Mouse (Mus musculus): ENCODE measurements around the gene 2700097O09Rik.
A peak's percentile ranks its signal among the peaks of the same experiment; 100 is the strongest.
"Not testable (repeated sequence)": the region's sequence is repeated elsewhere in the genome, so short reads cannot be mapped to it uniquely, and the experiment has no call there.

The 2700097O09Rik gene

DNA sequence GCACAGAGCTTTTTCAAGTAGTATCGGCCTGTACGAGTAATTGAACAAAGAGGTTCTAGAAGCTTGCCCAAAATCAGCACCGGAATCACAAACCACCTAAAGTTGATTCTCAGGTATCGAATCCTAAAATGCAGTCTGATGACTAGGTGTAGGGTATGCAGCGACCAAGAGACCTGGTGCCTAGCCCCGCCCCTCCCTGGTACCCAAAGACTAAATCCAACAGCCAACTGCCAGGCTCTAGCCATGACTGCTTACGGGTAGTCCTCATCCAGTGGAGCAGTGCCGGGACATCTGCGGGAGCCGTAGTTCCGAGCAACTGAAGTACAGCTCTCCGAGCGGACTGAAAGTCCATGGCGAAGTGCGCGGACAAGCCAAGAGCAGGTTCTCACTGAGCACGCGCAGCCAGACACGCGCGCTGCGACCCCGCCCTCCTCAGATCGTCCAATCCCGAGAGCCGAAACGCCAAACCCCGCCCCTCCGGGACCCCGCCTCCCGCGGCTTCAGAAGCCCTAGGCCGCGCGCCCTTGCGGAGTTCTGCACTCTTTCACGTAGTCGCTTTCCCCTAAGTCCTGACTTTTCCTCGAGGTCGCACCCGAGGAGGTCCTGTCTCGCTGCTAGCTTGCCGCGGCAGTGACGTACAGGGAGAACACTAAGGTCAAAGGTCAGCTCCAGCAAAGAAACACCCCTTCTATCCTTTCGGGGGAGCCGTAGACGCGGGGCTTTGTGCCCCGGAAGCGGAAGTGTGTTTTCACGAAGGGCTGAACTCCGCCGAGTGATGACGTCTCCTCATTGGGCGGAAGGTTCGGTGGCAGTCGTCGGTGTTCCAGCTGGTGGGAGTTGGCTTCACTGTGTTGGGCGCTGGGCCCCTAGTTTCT, at the start of gene 2700097O09Rik, which contains the start of gene Srp54a:
2700097O09Rik (minus strand) TSS at position 385 of the 875 bp plus-strand sequence.
Srp54a (plus strand) TSS at position 537 of the 875 bp plus-strand sequence.
- DNase-seq: peak; percentile 97

GRCm38 (mm10) chr12:55124731-55125130, 44.8 kb upstream of the 2700097O09Rik start:
- DNase-seq: not testable (repeated sequence)

- not testable (repeated sequence) for DNase-seq
Measured at GRCm38 (mm10) chr12:55124242-55124641, 44.3 kb upstream of the 2700097O09Rik start, which contains the start of gene Fam177a. Gene Fam177a, plus strand, starts transcription at chr12:55124469.

DNA sequence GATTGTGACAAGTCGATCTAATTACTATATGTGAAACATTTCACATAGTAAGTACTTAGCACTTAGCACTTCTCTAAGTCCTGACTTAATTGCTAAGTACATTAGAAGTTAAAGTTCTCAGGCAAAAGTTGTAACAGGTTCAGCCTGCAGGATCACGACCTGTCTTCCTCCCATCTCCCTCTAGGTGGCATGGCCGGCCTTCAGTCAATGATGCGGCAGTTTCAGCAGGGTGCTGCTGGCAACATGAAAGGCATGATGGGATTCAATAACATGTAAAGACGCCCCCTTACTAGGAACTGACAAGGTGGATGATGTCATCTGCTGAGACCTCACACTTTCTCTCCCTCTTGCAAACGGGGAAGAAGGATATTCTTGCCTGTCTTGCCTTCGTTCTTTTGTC, 32.7 kb upstream of the 2700097O09Rik start:
- not testable (repeated sequence) for DNase-seq

GRCm38 (mm10) chr12:55092127-55092526, 12.2 kb upstream of the 2700097O09Rik start:
- not testable (repeated sequence) for DNase-seq

DNA sequence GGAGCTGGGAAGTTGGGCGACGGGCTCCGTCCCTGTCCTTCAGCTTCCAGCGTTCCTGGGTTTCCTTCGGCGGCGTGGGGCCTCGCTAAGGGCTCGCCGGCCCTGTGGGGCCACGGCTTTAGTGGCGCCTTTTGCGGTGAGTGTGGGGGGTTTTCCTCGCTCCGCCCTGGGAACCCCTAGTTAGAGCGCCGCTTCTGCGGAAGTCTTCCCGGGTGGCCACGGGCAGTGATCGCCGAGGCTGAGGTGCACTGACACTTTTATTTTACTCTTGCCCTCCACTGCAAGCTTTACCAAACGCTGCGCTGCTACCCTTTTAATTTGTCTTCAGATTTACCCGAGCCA, 662 bp upstream of the 2700097O09Rik start:
- DNase-seq: not testable (repeated sequence)

- not testable (repeated sequence) for DNase-seq
Measured at GRCm38 (mm10) chr12:55078706-55079105, 1.2 kb downstream of the 2700097O09Rik start.

- DNase-seq: no peak
Measured at GRCm38 (mm10) chr12:55075296-55075695, 4.6 kb downstream of the 2700097O09Rik start.

DNA sequence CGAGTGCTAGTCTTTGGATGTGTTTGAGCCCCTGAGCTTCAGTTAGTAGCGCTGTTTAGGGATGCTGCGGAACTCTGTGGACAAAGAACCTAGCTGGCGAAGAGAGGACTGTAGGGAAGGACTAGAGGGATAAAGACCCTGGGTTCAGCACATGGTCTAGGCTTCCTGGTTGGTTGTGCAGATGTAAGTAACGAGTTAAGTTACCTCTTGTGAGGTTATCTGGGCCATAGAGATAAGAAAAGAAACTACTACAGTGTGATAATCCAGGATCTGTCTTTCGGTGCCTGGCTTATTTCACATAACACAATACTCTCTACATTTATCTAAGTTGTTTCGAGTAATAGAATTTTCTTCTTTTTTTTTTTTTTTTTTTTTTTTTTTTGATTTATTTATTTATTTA, 6.2 kb downstream of the 2700097O09Rik start:
- no peak for DNase-seq

- no peak for DNase-seq
Measured at GRCm38 (mm10) chr12:55072495-55072894, 7.4 kb downstream of the 2700097O09Rik start.

DNA sequence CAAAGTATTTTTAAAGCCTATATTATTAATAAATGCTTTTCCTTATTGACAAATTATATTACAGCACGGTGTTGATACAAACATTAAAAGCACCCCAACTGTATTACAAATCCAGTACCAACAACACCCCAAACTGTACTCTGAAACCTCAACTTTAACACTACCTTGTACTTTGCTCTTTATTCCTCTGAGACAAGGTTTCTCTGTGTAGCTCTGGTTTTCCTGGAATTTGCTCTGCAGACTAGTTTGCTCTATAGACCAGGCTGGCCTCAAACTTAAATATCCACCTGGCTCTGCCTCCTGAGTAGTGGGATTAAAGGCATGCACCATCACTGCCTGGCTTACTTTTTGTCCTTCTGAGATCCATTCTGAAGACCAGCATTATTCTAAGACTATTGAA, 17.8 kb downstream of the 2700097O09Rik start:
- DNase-seq: peak; percentile 14

- no peak for DNase-seq
Measured at GRCm38 (mm10) chr12:55061006-55061405, 18.9 kb downstream of the 2700097O09Rik start.

GRCm38 (mm10) chr12:55060212-55060898, 19.6 kb downstream of the 2700097O09Rik start:
- DNase-seq: no peak

DNA sequence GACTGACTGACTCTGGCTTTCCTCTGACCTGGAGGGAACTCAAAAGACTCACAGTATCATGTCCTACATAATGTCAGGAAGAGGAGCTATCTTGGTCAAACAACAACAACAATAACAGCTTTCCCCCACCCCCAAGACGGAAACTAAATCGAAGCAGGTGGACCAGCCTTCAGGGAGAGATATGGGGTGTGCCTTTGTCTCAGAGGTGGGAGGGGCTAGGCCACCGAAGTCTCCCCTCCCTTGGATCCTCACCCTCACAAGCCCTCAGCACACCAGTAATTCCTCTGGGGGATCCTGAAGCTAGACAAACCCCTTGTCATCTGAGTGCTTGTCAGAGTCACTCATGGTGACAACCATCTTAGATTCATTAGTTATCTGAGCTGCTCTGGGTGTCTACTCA, 20.1 kb downstream of the 2700097O09Rik start:
- no peak for DNase-seq

DNA sequence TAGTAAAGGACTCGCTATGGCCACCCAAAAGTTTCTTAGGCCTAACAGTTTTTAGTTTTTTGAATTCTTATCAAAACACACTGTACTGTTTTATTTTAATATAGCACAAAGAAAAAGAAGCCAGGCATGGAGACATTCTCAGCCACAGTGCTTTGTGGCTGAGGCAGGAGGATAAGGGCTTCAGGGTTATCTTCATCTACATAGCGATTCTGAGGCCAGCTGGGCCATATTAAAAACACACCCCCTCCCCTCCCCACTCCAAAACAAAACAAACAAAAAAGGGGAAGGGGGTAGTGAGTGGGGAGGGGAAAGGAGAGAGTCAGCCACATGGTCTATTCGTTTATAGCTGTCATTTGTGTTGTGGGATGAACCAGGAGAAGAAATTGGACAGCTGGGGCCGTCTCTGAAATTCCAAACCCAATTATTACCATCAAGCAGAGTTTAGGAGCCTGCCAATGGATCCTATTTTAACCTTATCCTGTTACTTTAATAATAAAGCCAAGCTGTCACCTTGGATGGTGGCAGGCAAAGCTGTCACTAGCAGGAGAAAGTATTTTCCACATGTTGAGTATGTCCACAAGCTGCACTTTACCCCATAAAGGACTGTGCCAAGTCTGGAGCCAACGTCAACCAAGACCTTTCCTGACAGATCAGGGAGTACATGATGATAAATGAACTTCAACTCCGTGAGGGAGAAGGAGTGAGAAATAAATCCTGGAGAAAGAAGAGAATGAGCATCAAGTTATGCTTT, 20.9 kb downstream of the 2700097O09Rik start:
- DNase-seq: peak; percentile 43

DNA sequence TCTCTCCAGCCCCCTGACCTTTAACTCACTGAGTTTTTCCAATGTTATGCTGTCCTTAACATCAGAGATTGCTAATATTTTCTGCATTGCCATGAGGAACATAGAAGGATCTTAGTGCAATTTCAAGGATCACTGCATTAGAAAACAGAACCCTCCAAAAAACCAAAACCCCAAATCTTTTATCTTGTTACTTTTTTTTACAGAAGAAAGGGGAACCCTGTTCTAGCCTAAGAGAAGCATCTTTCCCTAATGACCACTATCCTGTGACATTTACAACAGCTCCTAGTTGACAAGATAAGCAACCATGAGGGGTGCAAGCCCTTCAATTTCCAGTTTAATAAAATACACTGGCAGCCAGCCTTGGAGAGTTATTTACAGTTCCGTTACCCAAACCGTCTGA, 23.2 kb downstream of the 2700097O09Rik start:
- DNase-seq: no peak

DNA sequence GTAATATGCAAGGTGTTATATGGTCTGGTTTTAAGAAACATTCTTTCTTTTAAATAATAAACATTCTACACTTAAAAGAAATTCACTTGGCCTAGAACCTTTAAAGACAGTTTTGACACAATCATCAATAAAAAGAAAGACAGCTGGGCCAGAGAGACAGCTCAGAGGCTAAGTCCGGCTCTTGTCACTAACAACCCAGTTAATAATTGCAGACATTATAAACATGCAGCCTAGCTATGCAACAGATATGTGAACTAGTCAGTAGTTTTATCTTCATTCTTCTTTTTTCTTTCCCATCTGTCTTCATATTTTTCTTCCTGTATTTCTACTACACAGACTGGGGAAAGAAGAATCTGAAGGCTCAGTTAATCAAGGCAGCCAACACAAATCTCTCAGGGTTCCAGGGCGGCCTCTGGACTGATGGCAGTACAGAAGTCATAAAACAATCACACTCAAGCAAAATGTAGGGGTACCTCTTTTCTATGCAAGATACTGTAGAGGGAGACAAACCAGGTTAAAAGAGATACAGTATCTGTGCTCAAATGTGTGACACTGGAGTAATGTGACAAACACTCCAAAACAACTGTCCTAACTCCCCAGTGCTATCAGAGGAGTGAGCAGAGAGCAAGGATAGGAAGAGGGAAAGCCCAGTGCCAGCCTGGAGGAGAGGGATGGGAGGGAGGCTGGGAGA, 25.2 kb downstream of the 2700097O09Rik start:
- DNase-seq: no peak

DNA sequence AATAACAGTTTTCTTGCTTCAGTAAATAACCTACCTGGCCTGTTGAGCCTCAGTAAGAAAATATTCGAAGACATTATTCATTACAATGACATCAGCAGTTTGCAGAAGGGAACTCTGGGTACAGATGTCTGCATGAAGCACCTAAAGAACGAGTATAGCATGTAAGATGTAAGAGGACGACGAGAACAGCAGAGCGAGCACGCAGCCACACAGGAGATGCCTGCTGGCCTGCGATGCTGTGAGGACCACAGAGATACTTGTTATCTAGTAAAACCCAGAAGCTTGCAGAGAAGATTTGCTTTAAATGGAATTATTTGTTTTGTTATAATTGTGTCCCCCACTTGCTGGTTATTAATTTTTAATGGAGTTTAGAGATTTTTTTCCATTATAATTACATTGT, 26.6 kb downstream of the 2700097O09Rik start:
- DNase-seq: no peak

GRCm38 (mm10) chr12:55051210-55052173, 28.4 kb downstream of the 2700097O09Rik start:
- no peak for DNase-seq

GRCm38 (mm10) chr12:55049731-55050353, 30.1 kb downstream of the 2700097O09Rik start:
- DNase-seq: no peak

DNA sequence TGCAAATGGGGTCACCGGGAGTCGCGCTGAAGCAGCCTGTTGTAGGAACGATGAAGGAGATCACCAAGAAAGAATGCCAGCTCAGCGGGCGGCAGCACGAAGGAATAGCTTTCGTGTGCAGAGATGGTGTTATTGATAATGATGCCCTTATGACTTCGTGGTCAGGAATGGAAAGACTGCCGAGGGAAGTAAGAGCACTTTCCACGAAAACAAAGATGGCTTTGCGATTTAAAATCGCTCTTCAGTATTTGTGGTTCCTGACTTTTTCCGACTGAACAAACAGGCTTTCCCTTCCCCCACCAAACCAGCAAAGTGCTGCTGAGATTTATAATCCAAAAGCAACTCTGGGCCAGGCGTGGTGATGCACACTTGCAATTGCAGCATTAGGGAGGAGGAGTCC, 38.9 kb downstream of the 2700097O09Rik start:
- DNase-seq: no peak
